Mouse (Mus musculus) liver, embryonic 11.5 days (tissue): ENCODE results near the gene Gpr108. TPM values are rescaled to one million over a fixed set of nuclear protein-coding genes. Genes with fewer than 3 reads are reported as not detected.

ENCODE experiments used
- ATAC-seq: fragments of 200-750 bp; cut with Nextera tagmentation; replicated peaks from 2 replicates; pipeline ENCODE4 v1.8.0; 2017; ENCODE audit warnings: moderate number of reproducible peaks, mild to moderate bottlenecking, moderate TSS enrichment, moderate library complexity; ENCODE audit not compliant: low FRiP score
- DNase-seq: peaks from one replicate; pipeline ENCODE4 v3.0.0-alpha.2; 2017; ENCODE audit warnings: low spot score
- H3K27ac ChIP-seq: fragments of 300-500 bp; sonication (generic); 2 replicates; pipeline ENCODE4 v1.5.1; 2014; ENCODE audit warnings: mild to moderate bottlenecking, low read depth, low read length, control low read depth
- H3K27me3 ChIP-seq: fragments of 300-500 bp; sonication (generic); replicated peaks from 2 replicates; pipeline ENCODE4 v1.6.1; 2014; ENCODE audit warnings: low read length, mixed read lengths; ENCODE audit not compliant: control insufficient read depth, insufficient read depth
- H3K36me3 ChIP-seq: fragments of 300-500 bp; sonication (generic); 2 replicates; pipeline ENCODE4 v1.6.1; 2014; ENCODE audit warnings: mild to moderate bottlenecking, low read length, moderate library complexity, mixed read lengths; ENCODE audit not compliant: control insufficient read depth, insufficient read depth
- H3K4me1 ChIP-seq: fragments of 300-500 bp; sonication (generic); replicated peaks from 2 replicates; pipeline ENCODE4 v1.6.1; 2014; ENCODE audit warnings: low read length, mixed read lengths; ENCODE audit not compliant: control insufficient read depth, insufficient read depth
- H3K4me2 ChIP-seq: fragments of 300-500 bp; sonication (generic); 2 replicates; pipeline ENCODE4 v1.6.1; 2014; ENCODE audit warnings: mild to moderate bottlenecking, control low read depth, moderate library complexity
- H3K4me3 ChIP-seq: fragments of 300-500 bp; sonication (generic); 2 replicates; pipeline ENCODE4 v1.5.1; 2014; ENCODE audit warnings: low read depth, low read length, control low read depth
- H3K9ac ChIP-seq: fragments of 300-500 bp; sonication (generic); 2 replicates; pipeline ENCODE4 v1.6.1; 2014; ENCODE audit warnings: low read depth, low read length, control low read depth
- H3K9me3 ChIP-seq: fragments of 300-500 bp; sonication (generic); 2 replicates; pipeline ENCODE4 v1.6.1; 2016; ENCODE audit warnings: low read length, inconsistent platforms, mixed read lengths; ENCODE audit not compliant: control insufficient read depth
- WGBS: fragments of 180-500 bp; shearing (Covaris S2); extraction: QIAGEN DNeasy Blood & Tissue Kit; methylation state at CpG from one replicate; pipeline ENCODE4 v1.1.7; 2014; 5-methylcytosine and 5-hydroxymethylcytosine counted together
- microRNA-seq: library from miRNA; unstranded; fragments of <30 nt; microRNA quantifications from one replicate; pipeline ENCODE4, GENCODE M21; 2017; ENCODE audit warnings: borderline number of aligned reads
- polyA plus RNA-seq: library from polyadenylated mRNA; unstranded; fragments of >200 nt; fragmentation: Nextera tagmentation; extraction: Ambion mirVana; gene quantifications from 2 replicates; pipeline ENCODE4 v1.2.1, GENCODE M21; 2014

Gpr108 gene
- polyA plus RNA-seq, 1 experiment from 2014 or later, result 30.7 TPM

DNA sequence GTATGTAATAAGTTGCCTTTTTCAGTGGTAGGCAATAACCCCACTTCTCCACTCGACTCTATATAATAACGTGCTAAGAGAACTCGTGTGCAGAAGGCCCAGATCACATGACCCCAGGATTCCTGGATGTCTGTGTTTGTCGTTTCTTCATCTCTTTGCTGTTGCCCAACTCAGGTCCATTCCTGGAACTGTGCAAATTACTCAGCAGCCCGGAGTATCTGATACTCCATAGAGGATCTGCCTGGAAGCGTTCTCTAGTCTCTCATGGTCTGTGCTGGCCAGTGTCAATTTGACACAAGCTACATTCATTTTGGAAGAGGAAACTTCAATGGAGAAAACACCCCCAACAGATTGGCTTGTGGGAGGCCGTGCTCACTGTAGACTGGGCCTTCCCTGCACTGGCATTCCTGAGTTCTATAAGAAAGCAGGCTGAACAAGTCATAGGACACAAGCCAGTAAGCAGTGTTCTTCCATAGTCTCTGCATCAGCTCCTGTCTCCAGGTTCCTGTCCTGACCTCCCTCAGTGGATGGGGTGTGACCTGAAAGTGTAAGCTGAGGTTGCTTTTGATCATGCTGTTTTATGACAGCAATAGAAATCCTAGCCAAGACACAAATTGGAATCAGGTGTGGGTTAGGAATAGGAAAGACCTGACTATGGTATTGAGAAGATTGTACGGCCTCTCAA, 52.8 kb downstream of the Gpr108 start:
- H3K36me3 ChIP-seq, result no peaks in the 10 kb centered on the region
- DNase-seq (no peak), ATAC-seq (no peak)
- no peaks in the 10 kb centered on the region for H3K27me3 ChIP-seq
- no peak overlapping the region for H3K4me2 ChIP-seq
- no peaks in the 10 kb centered on the region for H3K4me1 ChIP-seq
- H3K9me3 ChIP-seq, result no peaks in the 10 kb centered on the region
- no peak overlapping the region for H3K4me3 ChIP-seq
- no peak overlapping the region for H3K9ac ChIP-seq
- H3K27ac ChIP-seq, result no peak overlapping the region
- 74% methylated on average over 8 of the region's 8 CpGs for WGBS

DNA sequence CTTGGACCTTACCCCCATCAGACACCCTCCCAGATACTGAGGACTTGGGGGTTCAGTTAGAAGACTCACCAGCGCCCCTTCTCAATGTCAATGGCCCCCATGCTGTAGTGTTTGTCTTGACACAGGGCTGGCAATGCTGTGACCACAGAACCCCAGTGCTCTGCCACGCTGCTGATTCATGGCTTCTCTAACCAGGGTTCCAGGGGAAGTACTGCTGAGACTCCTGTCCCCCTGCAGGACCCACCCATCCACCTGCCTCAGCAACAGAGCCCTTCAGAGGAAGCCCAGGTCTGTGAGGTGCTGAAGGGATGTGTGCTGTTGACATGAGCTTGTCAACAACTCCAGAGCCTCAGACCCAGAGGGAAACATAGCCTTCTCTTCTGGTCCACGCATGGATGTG, 53.5 kb downstream of the Gpr108 start:
- Histone ChIP-seq H3K27me3 (no peaks in the 10 kb centered on the region), H3K9me3 (no peaks in the 10 kb centered on the region), H3K4me1 (no peaks in the 10 kb centered on the region), H3K9ac (no peak overlapping the region), H3K36me3 (no peaks in the 10 kb centered on the region), H3K4me3 (no peak overlapping the region), H3K4me2 (no peak overlapping the region), H3K27ac (no peak overlapping the region)
- 56% methylated on average over 3 of the region's 3 CpGs for WGBS
- DNase-seq (no peak), ATAC-seq (no peak)

DNA sequence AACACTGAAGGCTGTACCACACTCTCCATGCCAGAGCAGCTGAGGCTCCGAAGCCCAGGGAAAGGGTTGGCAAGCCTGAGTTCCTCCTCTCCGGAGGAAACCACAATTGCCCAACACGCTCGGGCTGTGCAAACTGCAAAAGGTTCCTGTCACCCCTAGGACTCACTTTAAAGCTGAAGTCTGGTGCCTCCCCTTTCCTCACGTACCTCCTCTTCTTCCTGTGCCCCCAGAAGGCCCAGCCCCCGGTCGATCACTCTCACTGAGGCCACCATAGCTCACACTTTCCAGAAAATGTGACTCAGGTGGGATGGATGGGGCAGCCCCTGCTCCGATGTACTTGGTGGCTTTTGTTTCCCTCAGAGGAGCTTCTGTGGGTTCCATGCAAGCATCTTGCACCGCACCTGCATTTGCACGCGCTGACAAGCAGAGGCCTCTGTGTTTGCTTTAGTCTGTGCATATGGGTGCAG, 54.2 kb downstream of the Gpr108 start, which contains the start of gene Tnfsf14:
Gene Tnfsf14 (minus strand): TSS at position 137 of the 467 bp plus-strand sequence.
- no peaks in the 10 kb centered on the region for H3K36me3 ChIP-seq
- H3K4me1 ChIP-seq, result peaks cover 2% of the 10 kb centered on the region; the same call in 1 of the 2 replicates
- H3K4me2 ChIP-seq, result peak within 1 kb of the TSS; percentile 17; the same call in 1 of the 2 replicates
- DNase-seq (no peak), ATAC-seq (no peak)
- H3K9ac ChIP-seq, result no peak within 1 kb of the TSS
- 53% methylated on average over 11 of the region's 11 CpGs for WGBS
- H3K27me3 ChIP-seq, result no peaks in the 10 kb centered on the region
- H3K27ac ChIP-seq, result no peak within 1 kb of the TSS
- H3K4me3 ChIP-seq, result no peak within 1 kb of the TSS
- H3K9me3 ChIP-seq, result no peaks in the 10 kb centered on the region

DNA sequence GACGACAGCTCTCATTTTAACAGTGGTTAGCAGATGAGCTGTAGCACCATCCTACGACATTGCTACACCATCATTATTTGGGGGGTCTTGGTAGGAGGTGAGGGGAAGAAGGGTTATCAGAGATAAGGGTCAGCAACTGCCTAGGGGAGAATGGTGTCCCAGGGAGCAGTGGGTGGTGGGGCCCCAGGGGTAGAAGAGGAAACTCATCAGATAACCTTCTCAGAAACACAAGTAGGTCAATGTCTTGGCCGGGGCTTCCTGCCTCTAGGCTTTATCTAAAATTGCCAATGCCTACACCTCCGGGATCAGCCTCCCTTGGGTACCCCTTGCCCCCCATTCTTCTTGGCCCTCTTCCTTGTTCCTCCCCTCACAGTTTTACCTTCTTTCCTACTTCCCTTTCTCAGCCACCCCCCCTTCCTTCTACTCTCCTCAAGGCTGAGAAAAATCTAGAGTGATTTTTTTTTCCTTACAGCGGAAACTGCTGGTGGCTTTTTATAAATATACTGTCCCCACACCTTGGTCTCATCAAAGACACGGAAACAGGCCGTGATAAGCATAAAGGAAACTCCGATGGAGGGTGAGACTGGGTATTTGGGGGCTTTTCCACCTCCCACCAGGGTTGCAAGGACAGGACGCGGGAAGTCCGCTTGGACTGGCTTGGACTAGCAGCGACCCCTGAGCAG, 59.6 kb downstream of the Gpr108 start:
- peak; percentile 21; the same call in 1 of the 2 replicates for ATAC-seq
- H3K27ac ChIP-seq, result no peak overlapping the region
- no peak for DNase-seq
- no peak overlapping the region for H3K4me3 ChIP-seq
- no peaks in the 10 kb centered on the region for H3K9me3 ChIP-seq
- 43% methylated on average over 12 of the region's 12 CpGs for WGBS
- no peak overlapping the region for H3K9ac ChIP-seq
- no peaks in the 10 kb centered on the region for H3K27me3 ChIP-seq
- peak overlapping the region; percentile 37; the same call in 1 of the 2 replicates for H3K4me2 ChIP-seq
- no peaks in the 10 kb centered on the region for H3K36me3 ChIP-seq
- H3K4me1 ChIP-seq, result peaks cover 11% of the 10 kb centered on the region

DNA sequence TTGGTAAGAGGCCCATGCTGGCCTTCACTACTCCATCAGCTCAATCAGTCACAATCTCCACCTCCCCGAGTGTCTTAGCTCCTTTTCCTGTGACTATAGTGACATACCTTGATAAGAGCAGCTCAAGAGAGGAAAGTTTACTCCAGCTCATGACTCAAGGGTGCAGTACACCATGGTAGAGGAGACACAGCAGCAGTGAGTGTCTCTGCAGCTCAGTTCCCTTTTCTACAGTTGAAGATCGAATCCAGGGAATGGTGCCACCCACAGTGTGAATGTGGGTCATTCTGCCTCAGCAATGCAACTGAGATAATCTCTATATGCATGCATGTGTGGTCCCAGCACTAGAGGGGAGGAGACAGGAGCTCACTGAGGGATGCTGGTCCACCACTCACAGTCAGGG, 62.6 kb downstream of the Gpr108 start:
- WGBS, result 34% methylated on average over 2 of the region's 2 CpGs
- no peak overlapping the region for H3K4me3 ChIP-seq
- ATAC-seq (no peak), DNase-seq (no peak)
- no peaks in the 10 kb centered on the region for H3K27me3 ChIP-seq
- no peaks in the 10 kb centered on the region for H3K9me3 ChIP-seq
- H3K9ac ChIP-seq, result no peak overlapping the region
- H3K27ac ChIP-seq, result no peak overlapping the region
- H3K4me2 ChIP-seq, result no peak overlapping the region
- no peaks in the 10 kb centered on the region for H3K36me3 ChIP-seq
- peaks cover 11% of the 10 kb centered on the region for H3K4me1 ChIP-seq

Small RNA genes lying within 50 kb of the gene (microRNA-seq; reads per million reads assigned to microRNA genes)
- not detected for gene Mir6978

Other genes starting within 250 kb of the Gpr108 start
- 0.44 TPM in 1 of 2 replicates, not detected in the other for gene Pspn, start 248.4 kb downstream of the Gpr108 start, polyA plus RNA-seq
- 99.0 and 106 TPM in 2 replicates for gene Gtf2f1, start 237.2 kb downstream of the Gpr108 start, polyA plus RNA-seq
- 0.26 and 0.33 TPM in 2 replicates for gene Gm17949, start 237.0 kb downstream of the Gpr108 start, polyA plus RNA-seq
- gene Khsrp, start 216.9 kb downstream of the Gpr108 start, polyA plus RNA-seq, result 46.7 and 51.1 TPM in 2 replicates
- gene Slc25a41, start 206.8 kb downstream of the Gpr108 start, polyA plus RNA-seq, result not detected in 2 replicates
- 3.2 and 3.4 TPM in 2 replicates for gene Crb3, start 189.3 kb downstream of the Gpr108 start, polyA plus RNA-seq
- 5.2 and 6.3 TPM in 2 replicates for gene Slc25a23, start 188.6 kb downstream of the Gpr108 start, polyA plus RNA-seq
- gene Dennd1c, start 169.9 kb downstream of the Gpr108 start, polyA plus RNA-seq, result 2.1 and 2.2 TPM in 2 replicates
- gene Tubb4a, start 160.7 kb downstream of the Gpr108 start, polyA plus RNA-seq, result 4.5 and 5.0 TPM in 2 replicates
- 5.4 and 6.4 TPM in 2 replicates for gene Tnfsf9, start 143.1 kb downstream of the Gpr108 start, polyA plus RNA-seq
- not detected in 2 replicates for gene Cd70, start 98.7 kb downstream of the Gpr108 start, polyA plus RNA-seq
- gene Tnfsf14, start 54.3 kb downstream of the Gpr108 start, polyA plus RNA-seq, result 0.73 and 1.2 TPM in 2 replicates
- gene C3, start 20.3 kb downstream of the Gpr108 start, polyA plus RNA-seq, result 71.7 and 82.8 TPM in 2 replicates
- 25.5 and 25.9 TPM in 2 replicates for gene Trip10, start 1.0 kb upstream of the Gpr108 start, polyA plus RNA-seq
- 18.7 and 20.6 TPM in 2 replicates for gene Vav1, start 30.7 kb upstream of the Gpr108 start, polyA plus RNA-seq
- gene Adgre1, start 110.2 kb upstream of the Gpr108 start, polyA plus RNA-seq, result 9.6 and 10.9 TPM in 2 replicates